Mouse (Mus musculus): ENCODE results near the gene Olfr987. TPM values are rescaled to one million over a fixed set of nuclear protein-coding genes. Genes with fewer than 3 reads are reported as not detected.
"Not testable (repeated sequence)": the region's sequence is repeated elsewhere in the genome, so short reads cannot be mapped to it uniquely, and the experiment has no call there.

Gene Olfr987
- total RNA-seq (2014; rRNA removed): not detected in 2 replicates
- polyA plus RNA-seq (2015; fragmentation: Nextera tagmentation; extraction: Ambion mirVana): not detected in 2 replicates

DNA sequence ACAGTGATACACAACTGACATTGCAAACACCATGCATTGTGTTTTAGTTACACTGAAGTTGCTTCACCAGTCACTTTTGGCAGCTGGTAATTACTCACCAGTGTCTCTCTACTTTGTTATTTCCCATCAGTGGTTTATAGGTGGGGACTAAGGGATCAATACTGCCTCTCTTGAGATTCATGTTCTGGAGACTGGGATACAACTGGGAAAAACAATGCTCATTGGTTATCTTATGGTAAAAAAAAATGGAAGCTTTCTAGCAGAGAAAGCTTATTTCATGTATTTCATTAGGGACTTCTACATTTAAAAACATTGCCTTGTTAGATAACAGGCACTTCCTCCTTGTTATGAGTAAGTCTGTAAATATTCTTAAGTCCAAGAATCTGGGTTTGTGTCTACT, at the start of gene Olfr987:
Gene Olfr987 (minus strand): TSS at position 101 of the 400 bp plus-strand sequence.
- H3K4me2 ChIP-seq (ENCODE audit: low read depth); ATAC-seq; H3K4me1 ChIP-seq (ENCODE audit: insufficient read depth); DNase-seq; H3K27me3 ChIP-seq (ENCODE audit: insufficient read depth, low read length); H3K9me3 ChIP-seq (ENCODE audit: low read length); H3K27ac ChIP-seq (ENCODE audit: low read depth, low read length); H3K36me3 ChIP-seq (ENCODE audit: insufficient read depth); H3K4me3 ChIP-seq (ENCODE audit: low read depth, low read length); H3K9ac ChIP-seq: not testable (repeated sequence)

DNA sequence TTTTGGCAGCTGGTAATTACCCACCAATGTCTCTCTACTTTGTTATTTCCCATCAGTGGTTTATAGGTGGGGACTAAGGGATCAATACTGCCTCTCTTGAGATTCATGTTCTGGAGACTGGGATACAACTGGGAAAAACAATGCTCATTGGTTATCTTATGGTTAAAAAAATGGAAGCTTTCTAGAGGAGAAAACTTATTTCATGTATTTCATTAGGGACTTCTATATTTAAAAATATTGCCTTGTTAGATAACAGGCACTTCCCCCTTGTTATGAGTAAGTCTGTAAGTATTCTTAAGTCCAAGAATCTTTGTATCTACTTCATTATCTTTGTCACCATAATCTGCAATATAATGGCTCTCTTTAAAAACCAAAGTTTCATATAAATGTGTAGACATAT, 24.0 kb upstream of the Olfr987 start, which contains the start of gene Olfr988:
Gene Olfr988 (minus strand): TSS at position 101 of the 400 bp plus-strand sequence.
- H3K4me2 ChIP-seq (ENCODE audit: low read depth): not testable (repeated sequence)

GRCm38 (mm10) chr2:85339972-85340371, 857 bp upstream of the Olfr987 start:
- H3K27ac ChIP-seq (ENCODE audit: low read depth, low read length): no peak overlapping the region
- H3K9ac ChIP-seq: no peak overlapping the region
- no peak for DNase-seq
- no peak overlapping the region for H3K4me2 ChIP-seq (ENCODE audit: low read depth)
- no peaks in the 10 kb centered on the region for H3K36me3 ChIP-seq (ENCODE audit: insufficient read depth)
- no peaks in the 10 kb centered on the region for H3K27me3 ChIP-seq (ENCODE audit: insufficient read depth, low read length)
- no peaks in the 10 kb centered on the region for H3K4me1 ChIP-seq (ENCODE audit: insufficient read depth)
- no peak for ATAC-seq
- no peaks in the 10 kb centered on the region for H3K9me3 ChIP-seq (ENCODE audit: low read length)
- H3K4me3 ChIP-seq (ENCODE audit: low read depth, low read length): no peak overlapping the region
- TF ChIP-seq CTCF (IDR thresholded peaks at IDR 0.05; ENCODE audit: low read depth): no peak
- WGBS: 81% methylated on average over 7 of the region's 7 CpGs

More for the DNA sequence above, 24.0 kb upstream of the Olfr987 start, which contains the start of gene Olfr988:
- not testable (repeated sequence) for H3K27me3 ChIP-seq (ENCODE audit: insufficient read depth, low read length); H3K9me3 ChIP-seq (ENCODE audit: low read length); H3K9ac ChIP-seq; ATAC-seq; H3K4me3 ChIP-seq (ENCODE audit: low read depth, low read length); H3K4me1 ChIP-seq (ENCODE audit: insufficient read depth); H3K27ac ChIP-seq (ENCODE audit: low read depth, low read length); DNase-seq; H3K36me3 ChIP-seq (ENCODE audit: insufficient read depth)

DNA sequence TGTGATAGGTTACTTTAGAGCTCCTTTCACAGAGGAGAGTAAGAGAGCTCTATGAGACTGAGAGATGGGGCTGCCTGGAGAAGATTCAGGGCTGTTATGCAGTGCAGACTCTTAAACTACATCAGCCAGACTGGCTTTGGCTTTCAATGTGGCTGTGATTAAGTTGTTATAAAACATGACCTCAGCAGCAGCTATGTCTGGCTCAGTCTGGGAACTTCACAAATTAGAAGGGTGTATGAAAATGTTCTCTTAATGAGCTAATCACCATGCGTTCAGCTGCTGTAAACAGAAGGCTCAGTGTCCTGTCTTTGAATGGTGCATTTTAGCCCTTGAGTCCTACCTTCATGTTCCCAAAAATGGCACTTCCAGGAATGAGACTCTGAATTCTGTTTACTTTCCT, 20.0 kb downstream of the Olfr987 start:
- ATAC-seq (peak; percentile 45; the same call in 1 of the 2 replicates), DNase-seq (peak; percentile 1)
- no peak overlapping the region for H3K27ac ChIP-seq (ENCODE audit: low read depth, low read length)
- no peaks in the 10 kb centered on the region for H3K36me3 ChIP-seq (ENCODE audit: insufficient read depth)
- H3K9me3 ChIP-seq (ENCODE audit: low read length): no peaks in the 10 kb centered on the region
- no peaks in the 10 kb centered on the region for H3K27me3 ChIP-seq (ENCODE audit: insufficient read depth, low read length)
- TF ChIP-seq CTCF (IDR thresholded peaks at IDR 0.05; ENCODE audit: low read depth): no peak
- no peak overlapping the region for H3K4me3 ChIP-seq (ENCODE audit: low read depth, low read length)
- 26% methylated on average over 1 of the region's 1 CpGs for WGBS
- H3K9ac ChIP-seq: no peak overlapping the region
- no peak overlapping the region for H3K4me2 ChIP-seq (ENCODE audit: low read depth)
- no peaks in the 10 kb centered on the region for H3K4me1 ChIP-seq (ENCODE audit: insufficient read depth)

- no peak overlapping the region for H3K4me2 ChIP-seq (ENCODE audit: low read depth)
- no peaks in the 10 kb centered on the region for H3K9me3 ChIP-seq (ENCODE audit: low read length)
- WGBS: 53% methylated on average over 1 of the region's 1 CpGs
- TF ChIP-seq CTCF (IDR thresholded peaks at IDR 0.05; ENCODE audit: low read depth): no peak
- H3K27me3 ChIP-seq (ENCODE audit: insufficient read depth, low read length): no peaks in the 10 kb centered on the region
- peaks cover 8% of the 10 kb centered on the region; the same call in 1 of the 2 replicates for H3K4me1 ChIP-seq (ENCODE audit: insufficient read depth)
- DNase-seq (no peak), ATAC-seq (peak; percentile 23; the same call in 1 of the 2 replicates)
- H3K27ac ChIP-seq (ENCODE audit: low read depth, low read length): no peak overlapping the region; the same call in 1 of the 2 replicates
- no peak overlapping the region for H3K4me3 ChIP-seq (ENCODE audit: low read depth, low read length)
- H3K36me3 ChIP-seq (ENCODE audit: insufficient read depth): no peaks in the 10 kb centered on the region
- no peak overlapping the region for H3K9ac ChIP-seq
Measured at GRCm38 (mm10) chr2:85285406-85285805, 53.7 kb downstream of the Olfr987 start.

DNA sequence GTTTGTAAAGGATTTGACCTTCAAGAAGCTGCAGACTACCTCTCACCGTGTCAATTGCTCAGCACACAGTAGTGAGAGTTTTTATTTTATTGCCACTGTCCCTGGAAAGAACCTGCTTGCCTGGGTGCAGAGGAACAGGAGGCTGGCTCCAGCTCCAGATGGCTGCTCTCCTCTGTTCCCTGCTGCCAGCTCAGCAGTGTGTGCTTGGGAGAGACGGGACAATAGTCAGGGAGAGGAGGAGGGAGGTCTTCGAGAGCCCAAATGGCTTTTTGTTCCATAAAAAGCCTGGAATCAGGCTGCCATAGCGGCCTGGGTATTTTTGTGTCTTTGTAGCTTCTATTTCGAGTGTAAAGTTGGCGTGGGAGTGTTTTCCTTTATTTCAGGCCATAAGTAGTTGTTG, 54.5 kb downstream of the Olfr987 start:
- no peaks in the 10 kb centered on the region for H3K36me3 ChIP-seq (ENCODE audit: insufficient read depth)
- H3K4me1 ChIP-seq (ENCODE audit: insufficient read depth): peaks cover 8% of the 10 kb centered on the region; the same call in 1 of the 2 replicates
- H3K27me3 ChIP-seq (ENCODE audit: insufficient read depth, low read length): no peaks in the 10 kb centered on the region
- no peaks in the 10 kb centered on the region for H3K9me3 ChIP-seq (ENCODE audit: low read length)
- DNase-seq (peak; percentile 75), ATAC-seq (peak; percentile 94)
- peak overlapping the region; percentile 62 for H3K27ac ChIP-seq (ENCODE audit: low read depth, low read length)
- H3K4me3 ChIP-seq (ENCODE audit: low read depth, low read length): no peak overlapping the region
- H3K9ac ChIP-seq: 0 out of 2 replicates have a peak overlapping the region, but pooled peaks have one; percentile 14
- no peak overlapping the region for H3K4me2 ChIP-seq (ENCODE audit: low read depth)
- 13% methylated on average over 6 of the region's 6 CpGs for WGBS
- no peak for TF ChIP-seq CTCF (IDR thresholded peaks at IDR 0.05; ENCODE audit: low read depth)

DNA sequence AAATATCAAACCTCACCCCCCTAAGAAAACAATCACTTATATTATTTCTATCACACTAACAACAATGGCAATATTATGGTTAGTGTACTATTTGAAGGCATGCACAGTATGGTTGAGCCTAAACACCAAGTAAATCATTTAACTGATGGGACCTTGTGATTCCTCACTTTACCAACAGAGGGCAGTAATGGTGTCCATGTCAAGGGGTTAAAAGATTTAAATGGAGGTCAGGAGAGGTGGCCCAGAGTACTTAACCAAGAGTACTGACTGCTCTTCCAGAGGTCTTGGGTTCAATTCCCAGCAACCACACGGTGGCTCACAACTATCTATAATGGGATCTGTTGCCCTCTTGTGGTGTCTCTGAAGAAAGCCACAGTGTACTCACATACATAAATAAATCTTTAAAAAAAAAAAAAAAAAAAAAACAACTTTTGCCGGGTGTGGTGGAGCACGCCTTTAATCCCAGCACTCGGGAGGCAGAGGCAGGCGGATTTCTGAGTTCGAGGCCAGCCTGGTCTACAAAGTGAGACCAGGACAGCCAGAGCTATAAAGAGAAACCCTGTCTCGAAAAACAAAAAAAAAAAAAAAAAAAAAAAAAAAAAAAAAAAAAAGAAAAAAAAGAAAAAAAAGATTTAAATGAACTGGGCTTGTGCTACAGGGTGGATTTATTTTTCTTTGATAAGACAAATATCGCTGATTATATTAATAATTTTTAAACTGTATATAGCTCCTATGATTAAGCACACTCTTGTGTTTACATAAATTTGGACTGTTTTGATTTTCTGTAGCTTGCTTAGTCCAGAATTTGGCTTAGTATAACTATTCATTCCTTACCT, 55.3 kb downstream of the Olfr987 start:
- no peaks in the 10 kb centered on the region for H3K9me3 ChIP-seq (ENCODE audit: low read length)
- no peaks in the 10 kb centered on the region for H3K27me3 ChIP-seq (ENCODE audit: insufficient read depth, low read length)
- peaks cover 8% of the 10 kb centered on the region; the same call in 1 of the 2 replicates for H3K4me1 ChIP-seq (ENCODE audit: insufficient read depth)
- 88% methylated on average over 8 of the region's 8 CpGs for WGBS
- TF ChIP-seq CTCF (IDR thresholded peaks at IDR 0.05; ENCODE audit: low read depth): peak; percentile 16; the same call in 1 of the 2 replicates
- ATAC-seq (no peak), DNase-seq (no peak)
- peak overlapping the region; percentile 62 for H3K27ac ChIP-seq (ENCODE audit: low read depth, low read length)
- H3K36me3 ChIP-seq (ENCODE audit: insufficient read depth): no peaks in the 10 kb centered on the region
- H3K4me3 ChIP-seq (ENCODE audit: low read depth, low read length): no peak overlapping the region
- H3K9ac ChIP-seq: 0 out of 2 replicates have a peak overlapping the region, but pooled peaks have one; percentile 14
- H3K4me2 ChIP-seq (ENCODE audit: low read depth): no peak overlapping the region
